Mouse (Mus musculus) leukemia stem cell, adult 10-12 weeks (primary cell): ENCODE data around the gene Adcy4. TPM values are rescaled to one million over a fixed set of nuclear protein-coding genes. Genes with fewer than 3 reads are reported as not detected.

ENCODE experiments used
- polyA plus RNA-seq: library from polyadenylated mRNA; stranded (reverse); fragments of >175 nt; gene quantifications from 2 replicates; pipeline ENCODE4 v1.2.3, GENCODE M21; 2012; ENCODE audit warnings: low replicate concordance

Gene Adcy4
- polyA plus RNA-seq = 1.5 and 1.8 TPM in 2 replicates

GRCm38 (mm10) chr14:55783958-55784235 lies at the start of gene Adcy4:
Adcy4 (minus strand) TSS chr14:55784095.

GRCm38 (mm10) chr14:55822991-55823762 lies 39.3 kb upstream of the Adcy4 start, which contains the start of gene Nfatc4:
Nfatc4 (plus strand) TSS chr14:55823144.

GRCm38 (mm10) chr14:55788256-55789050 lies 4.6 kb upstream of the Adcy4 start, which contains the start of gene Ripk3:
Ripk3 (minus strand) TSS chr14:55788865.

GRCm38 (mm10) chr14:55765696-55766095 lies 18.2 kb downstream of the Adcy4 start, which contains the start of gene Ltb4r1:
Ltb4r1 (plus strand) TSS chr14:55765962.

GRCm38 (mm10) chr14:55761163-55761562 lies 22.7 kb downstream of the Adcy4 start, which contains the start of gene Ltb4r2:
Ltb4r2 (plus strand) TSS chr14:55761428.

GRCm38 (mm10) chr14:55758363-55758784 lies 25.5 kb downstream of the Adcy4 start, which contains the start of gene Cideb:
Cideb (minus strand) TSS chr14:55758458.

GRCm38 (mm10) chr14:55745180-55745860 lies 38.6 kb downstream of the Adcy4 start, which contains the start of the genes Dhrs1 and Nop9:
Dhrs1 (minus strand) TSS chr14:55745690.
Nop9 (plus strand) TSS chr14:55745693.

GRCm38 (mm10) chr14:55721700-55722437 lies 62.0 kb downstream of the Adcy4 start, which contains the start of gene Rabggta:
Rabggta (minus strand) TSS chr14:55722263.

Other genes with a start within 250 kb of the Adcy4 start
- gene Pck2, start 243.8 kb downstream of the Adcy4 start, polyA plus RNA-seq = 116 and 171 TPM in 2 replicates
- 26.0 and 50.2 TPM in 2 replicates for gene Dcaf11, start 224.1 kb downstream of the Adcy4 start, polyA plus RNA-seq
- 0.97 and 1.7 TPM in 2 replicates for gene A730061H03Rik, start 223.7 kb downstream of the Adcy4 start, polyA plus RNA-seq
- gene Fitm1, start 208.5 kb downstream of the Adcy4 start, polyA plus RNA-seq = not detected in 2 replicates
- 69.7 and 113 TPM in 2 replicates for gene Psme1, start 206.0 kb downstream of the Adcy4 start, polyA plus RNA-seq
- gene Emc9, start 198.8 kb downstream of the Adcy4 start, polyA plus RNA-seq = 25.0 and 35.4 TPM in 2 replicates
- 21.1 and 39.3 TPM in 2 replicates for gene Psme2, start 193.0 kb downstream of the Adcy4 start, polyA plus RNA-seq
- 31.7 and 39.6 TPM in 2 replicates for gene Rnf31, start 192.4 kb downstream of the Adcy4 start, polyA plus RNA-seq
- gene Irf9, start 180.5 kb downstream of the Adcy4 start, polyA plus RNA-seq = 22.2 and 204 TPM in 2 replicates
- gene Rec8, start 166.1 kb downstream of the Adcy4 start, polyA plus RNA-seq = 7.8 and 19.7 TPM in 2 replicates
- 18.3 and 108 TPM in 2 replicates for gene Ipo4, start 148.1 kb downstream of the Adcy4 start, polyA plus RNA-seq
- 18.9 TPM in 1 of 2 replicates, not detected in the other for gene Gm49378, start 146.2 kb downstream of the Adcy4 start, polyA plus RNA-seq
- 20.7 and 31.5 TPM in 2 replicates for gene Tm9sf1, start 140.3 kb downstream of the Adcy4 start, polyA plus RNA-seq
- 0.41 TPM in 1 of 2 replicates, not detected in the other for gene Tssk4, start 133.9 kb downstream of the Adcy4 start, polyA plus RNA-seq
- gene Mdp1, start 123.6 kb downstream of the Adcy4 start, polyA plus RNA-seq = 11.3 and 12.5 TPM in 2 replicates
- gene Gmpr2, start 112.2 kb downstream of the Adcy4 start, polyA plus RNA-seq = 3.1 and 25.0 TPM in 2 replicates
- gene Nedd8, start 112.0 kb downstream of the Adcy4 start, polyA plus RNA-seq = 32.6 and 33.7 TPM in 2 replicates
- gene Tinf2, start 102.3 kb downstream of the Adcy4 start, polyA plus RNA-seq = 49.1 and 49.7 TPM in 2 replicates
- gene Tgm1, start 70.2 kb downstream of the Adcy4 start, polyA plus RNA-seq = 4.5 and 11.0 TPM in 2 replicates
- gene Rabggta, start 61.8 kb downstream of the Adcy4 start, polyA plus RNA-seq = 8.7 and 22.8 TPM in 2 replicates
- gene Dhrs1, start 38.4 kb downstream of the Adcy4 start, polyA plus RNA-seq = 4.0 and 4.2 TPM in 2 replicates
- gene Nop9, start 38.4 kb downstream of the Adcy4 start, polyA plus RNA-seq = 57.8 and 83.1 TPM in 2 replicates
- gene Cideb, start 25.6 kb downstream of the Adcy4 start, polyA plus RNA-seq = not detected in 2 replicates
- 0.20 TPM in 1 of 2 replicates, not detected in the other for gene Ltb4r2, start 22.7 kb downstream of the Adcy4 start, polyA plus RNA-seq
- 1.1 and 3.8 TPM in 2 replicates for gene Ltb4r1, start 18.1 kb downstream of the Adcy4 start, polyA plus RNA-seq
- 54.1 and 55.8 TPM in 2 replicates for gene Ripk3, start 4.8 kb upstream of the Adcy4 start, polyA plus RNA-seq
- gene Nfatc4, start 39.0 kb upstream of the Adcy4 start, polyA plus RNA-seq = 0.20 and 0.88 TPM in 2 replicates
- 0.07 and 0.18 TPM in 2 replicates for gene Nynrin, start 69.9 kb upstream of the Adcy4 start, polyA plus RNA-seq
- gene Cbln3, start 100.3 kb upstream of the Adcy4 start, polyA plus RNA-seq = not detected in 2 replicates
- gene Khnyn, start 100.9 kb upstream of the Adcy4 start, polyA plus RNA-seq = 8.0 and 11.3 TPM in 2 replicates
- 7.5 and 10.8 TPM in 2 replicates for gene Sdr39u1, start 116.2 kb upstream of the Adcy4 start, polyA plus RNA-seq
- 0.23 and 0.34 TPM in 2 replicates for gene Cma1, start 160.6 kb upstream of the Adcy4 start, polyA plus RNA-seq
- gene Cma2, start 166.9 kb upstream of the Adcy4 start, polyA plus RNA-seq = not detected in 2 replicates
- 0.35 TPM in 1 of 2 replicates, not detected in the other for gene Mcpt1, start 233.9 kb upstream of the Adcy4 start, polyA plus RNA-seq
- not detected in 2 replicates for gene Mcpt9, start 246.4 kb upstream of the Adcy4 start, polyA plus RNA-seq